Mouse (Mus musculus) heart, postnatal 4 days (tissue): ENCODE measurements at regions not wholly inside any gene's neighbourhood (a gene's known extent, or its start where the extent isn't known, plus 50 kb on each side); places are given as distances from the start of the nearest gene placed in this dataset.

Source experiments
- DNase-seq: peaks from one replicate; pipeline ENCODE4 v3.0.0; 2021

- DNase-seq: no peak
Observed at GRCm38 (mm10) chr1:43367151-43367895, 77.1 kb upstream of the Nck2 start.

- DNase-seq: no peak
Observed at GRCm38 (mm10) chr1:43371863-43372262, 72.5 kb upstream of the Nck2 start.

- DNase-seq: no peak
Observed at GRCm38 (mm10) chr1:43374946-43375345, 69.4 kb upstream of the Nck2 start.

- DNase-seq: no peak
Observed at GRCm38 (mm10) chr1:43375851-43376250, 68.5 kb upstream of the Nck2 start.

- no peak for DNase-seq
Observed at GRCm38 (mm10) chr1:43377491-43378263, 66.7 kb upstream of the Nck2 start.

GRCm38 (mm10) chr1:43385008-43385407 lies 59.4 kb upstream of the Nck2 start:
- DNase-seq: no peak

GRCm38 (mm10) chr1:43394035-43394434 lies 50.3 kb upstream of the Nck2 start:
- no peak for DNase-seq
